Mouse (Mus musculus) hindbrain, embryonic 11.5 days (tissue): ENCODE measurements around the gene Ankar. TPM values are rescaled to one million over a fixed set of nuclear protein-coding genes. Genes with fewer than 3 reads are reported as not detected.

Experiments
- ATAC-seq: fragments of 200-750 bp; cut with Nextera tagmentation; 2 replicates; pipeline ENCODE4 v1.8.0; 2017; ENCODE audit warnings: mild to moderate bottlenecking, moderate TSS enrichment, moderate library complexity; ENCODE audit not compliant: low FRiP score
- DNase-seq: peaks from one replicate; pipeline ENCODE4 v3.0.0-alpha.2; 2015; ENCODE audit warnings: low spot score
- H3K27ac ChIP-seq: fragments of 300-500 bp; sonication (generic); 2 replicates; pipeline ENCODE4 v1.5.1; 2014; ENCODE audit warnings: mild to moderate bottlenecking, low read depth, low read length
- H3K27me3 ChIP-seq: fragments of 300-500 bp; sonication (generic); 2 replicates; pipeline ENCODE4 v1.6.1; 2014; ENCODE audit warnings: mild to moderate bottlenecking, low read length, moderate library complexity, mixed read lengths; ENCODE audit not compliant: control insufficient read depth, insufficient read depth
- H3K36me3 ChIP-seq: fragments of 300-500 bp; sonication (generic); 2 replicates; pipeline ENCODE4 v1.6.1; 2014; ENCODE audit warnings: mild to moderate bottlenecking, low read length, moderate library complexity, mixed read lengths; ENCODE audit not compliant: control insufficient read depth, insufficient read depth
- H3K4me1 ChIP-seq: fragments of 300-500 bp; sonication (generic); replicated peaks from 2 replicates; pipeline ENCODE4 v1.6.1; 2014; ENCODE audit warnings: low read length, mixed read lengths; ENCODE audit not compliant: control insufficient read depth, insufficient read depth
- H3K4me2 ChIP-seq: fragments of 300-500 bp; sonication (generic); replicated peaks from 2 replicates; pipeline ENCODE4 v1.6.1; 2014; ENCODE audit warnings: mild to moderate bottlenecking, low read depth, low read length
- H3K4me3 ChIP-seq: fragments of 300-500 bp; sonication (generic); 2 replicates; pipeline ENCODE4 v1.5.1; 2014; ENCODE audit warnings: low read depth, low read length
- H3K9ac ChIP-seq: fragments of 300-500 bp; sonication (generic); 2 replicates; pipeline ENCODE4 v1.6.1; 2014; ENCODE audit warnings: low read depth, low read length
- H3K9me3 ChIP-seq: fragments of 300-500 bp; sonication (generic); 2 replicates; pipeline ENCODE4 v1.6.1; 2016; ENCODE audit warnings: low read length; ENCODE audit not compliant: control insufficient read depth
- WGBS: fragments of 180-500 bp; shearing (Covaris S2); extraction: QIAGEN DNeasy Blood & Tissue Kit; methylation state at CpG from one replicate; pipeline ENCODE4 v1.1.7; 2014; 5-methylcytosine and 5-hydroxymethylcytosine counted together
- polyA plus RNA-seq: library from polyadenylated mRNA; unstranded; fragments of >200 nt; fragmentation: Nextera tagmentation; extraction: Ambion mirVana; gene quantifications from 2 replicates; pipeline ENCODE4 v1.2.1, GENCODE M21; 2014

Ankar gene
- polyA plus RNA-seq, 1 experiment from 2014 or later: 0.05 TPM

- H3K4me2 ChIP-seq: no peak overlapping the region
- no peaks in the 10 kb centered on the region for H3K9me3 ChIP-seq
- H3K4me3 ChIP-seq: no peak overlapping the region
- no peak overlapping the region for H3K27ac ChIP-seq
- H3K36me3 ChIP-seq: peaks cover 6% of the 10 kb centered on the region; the same call in 1 of the 2 replicates
- ATAC-seq: no peak
- no peak overlapping the region for H3K9ac ChIP-seq
- H3K4me1 ChIP-seq: peaks cover 3% of the 10 kb centered on the region; the same call in 1 of the 2 replicates
- no peak for DNase-seq
- no peaks in the 10 kb centered on the region for H3K27me3 ChIP-seq
- 63% methylated on average over 2 of the region's 2 CpGs for WGBS
Measured at GRCm38 (mm10) chr1:72716421-72716820, 16.0 kb upstream of the Ankar start.

DNA sequence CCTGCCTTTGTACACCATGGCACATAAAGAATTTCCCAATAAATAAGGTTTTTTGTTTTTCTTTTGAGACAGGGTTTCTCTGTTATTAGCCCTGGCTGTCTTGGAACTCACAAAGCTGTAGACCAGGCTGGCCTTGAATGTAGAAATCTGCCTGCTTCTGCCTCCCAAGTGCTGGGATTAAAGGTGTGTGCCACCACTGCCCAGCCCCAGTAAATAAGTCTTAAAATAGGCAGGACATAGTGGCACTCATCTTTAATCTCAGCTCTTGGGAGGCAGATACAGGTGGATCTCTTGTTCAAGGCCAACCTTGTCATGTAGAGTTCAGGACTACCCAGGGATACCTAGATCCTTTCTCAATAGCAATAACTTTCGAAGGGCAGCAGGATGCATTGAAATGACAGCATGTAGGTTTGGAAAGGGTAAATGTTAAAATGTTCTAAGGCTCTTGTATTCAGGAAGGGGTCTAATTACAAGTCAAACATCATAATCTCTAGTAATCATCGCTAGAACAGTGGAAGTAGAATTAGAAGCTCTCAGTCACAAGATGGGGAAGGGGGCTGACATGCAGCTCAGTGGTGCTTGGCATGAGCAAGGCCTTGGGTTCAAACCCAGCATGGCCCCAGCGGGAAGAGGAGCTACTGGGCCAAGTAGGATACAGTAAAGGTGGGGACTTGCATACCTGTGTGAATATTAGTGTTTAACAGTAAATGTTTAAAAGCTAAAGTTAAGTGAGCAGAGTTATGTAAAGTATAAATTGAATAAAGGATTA, 15.4 kb upstream of the Ankar start:
- ATAC-seq (no peak), DNase-seq (no peak)
- 89% methylated on average over 3 of the region's 3 CpGs for WGBS
- H3K4me3 ChIP-seq: no peak overlapping the region
- H3K4me1 ChIP-seq: peaks cover 3% of the 10 kb centered on the region; the same call in 1 of the 2 replicates
- H3K4me2 ChIP-seq: no peak overlapping the region
- no peak overlapping the region for H3K9ac ChIP-seq
- no peaks in the 10 kb centered on the region for H3K9me3 ChIP-seq
- H3K27ac ChIP-seq: no peak overlapping the region
- no peaks in the 10 kb centered on the region for H3K27me3 ChIP-seq
- H3K36me3 ChIP-seq: peaks cover 6% of the 10 kb centered on the region; the same call in 1 of the 2 replicates

GRCm38 (mm10) chr1:72715065-72715464, 14.7 kb upstream of the Ankar start:
- Histone ChIP-seq H3K4me3 (no peak overlapping the region), H3K9ac (no peak overlapping the region), H3K4me2 (no peak overlapping the region), H3K4me1 (no peaks in the 10 kb centered on the region; the same call in 1 of the 2 replicates), H3K36me3 (peaks cover 6% of the 10 kb centered on the region; the same call in 1 of the 2 replicates), H3K27me3 (no peaks in the 10 kb centered on the region), H3K27ac (no peak overlapping the region), H3K9me3 (no peaks in the 10 kb centered on the region)
- no peak for ATAC-seq
- no peak for DNase-seq
- 91% methylated on average over 1 of the region's 1 CpGs for WGBS

GRCm38 (mm10) chr1:72714547-72714946, 14.2 kb upstream of the Ankar start:
- Histone ChIP-seq H3K9me3 (no peaks in the 10 kb centered on the region), H3K4me2 (no peak overlapping the region), H3K4me3 (no peak overlapping the region), H3K27ac (no peak overlapping the region), H3K4me1 (no peaks in the 10 kb centered on the region; the same call in 1 of the 2 replicates), H3K9ac (no peak overlapping the region), H3K36me3 (peaks cover 6% of the 10 kb centered on the region; the same call in 1 of the 2 replicates), H3K27me3 (no peaks in the 10 kb centered on the region)
- 80% methylated on average over 4 of the region's 4 CpGs for WGBS
- DNase-seq (no peak), ATAC-seq (no peak)

DNA sequence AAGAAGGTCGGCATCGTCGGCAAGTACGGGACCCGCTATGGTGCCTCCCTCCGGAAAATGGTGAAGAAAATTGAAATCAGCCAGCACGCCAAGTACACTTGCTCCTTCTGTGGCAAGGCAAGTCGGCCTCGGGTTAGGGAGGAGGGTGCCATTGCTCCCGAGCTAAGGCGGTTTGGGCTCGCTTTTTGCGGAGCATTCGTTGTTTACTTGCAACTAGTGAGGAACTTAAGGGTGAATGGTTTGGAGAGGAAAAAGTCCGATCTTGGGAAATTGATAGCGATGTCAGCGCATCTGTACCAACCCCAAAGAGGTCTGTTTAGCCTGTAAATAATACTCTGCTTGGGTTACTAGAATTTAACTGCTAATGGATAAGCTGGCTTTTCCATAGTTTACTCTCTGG, 11.3 kb upstream of the Ankar start:
- ATAC-seq (no peak), DNase-seq (no peak)
- H3K4me1 ChIP-seq: no peaks in the 10 kb centered on the region; the same call in 1 of the 2 replicates
- H3K4me3 ChIP-seq: peak overlapping the region; percentile 80
- H3K27me3 ChIP-seq: no peaks in the 10 kb centered on the region
- peak overlapping the region; percentile 76 for H3K27ac ChIP-seq
- H3K9me3 ChIP-seq: no peaks in the 10 kb centered on the region
- peaks cover 6% of the 10 kb centered on the region; the same call in 1 of the 2 replicates for H3K36me3 ChIP-seq
- peak overlapping the region; percentile 91 for H3K9ac ChIP-seq
- under 1% methylated on average over 17 of the region's 17 CpGs for WGBS
- H3K4me2 ChIP-seq: peak overlapping the region; percentile 71

DNA sequence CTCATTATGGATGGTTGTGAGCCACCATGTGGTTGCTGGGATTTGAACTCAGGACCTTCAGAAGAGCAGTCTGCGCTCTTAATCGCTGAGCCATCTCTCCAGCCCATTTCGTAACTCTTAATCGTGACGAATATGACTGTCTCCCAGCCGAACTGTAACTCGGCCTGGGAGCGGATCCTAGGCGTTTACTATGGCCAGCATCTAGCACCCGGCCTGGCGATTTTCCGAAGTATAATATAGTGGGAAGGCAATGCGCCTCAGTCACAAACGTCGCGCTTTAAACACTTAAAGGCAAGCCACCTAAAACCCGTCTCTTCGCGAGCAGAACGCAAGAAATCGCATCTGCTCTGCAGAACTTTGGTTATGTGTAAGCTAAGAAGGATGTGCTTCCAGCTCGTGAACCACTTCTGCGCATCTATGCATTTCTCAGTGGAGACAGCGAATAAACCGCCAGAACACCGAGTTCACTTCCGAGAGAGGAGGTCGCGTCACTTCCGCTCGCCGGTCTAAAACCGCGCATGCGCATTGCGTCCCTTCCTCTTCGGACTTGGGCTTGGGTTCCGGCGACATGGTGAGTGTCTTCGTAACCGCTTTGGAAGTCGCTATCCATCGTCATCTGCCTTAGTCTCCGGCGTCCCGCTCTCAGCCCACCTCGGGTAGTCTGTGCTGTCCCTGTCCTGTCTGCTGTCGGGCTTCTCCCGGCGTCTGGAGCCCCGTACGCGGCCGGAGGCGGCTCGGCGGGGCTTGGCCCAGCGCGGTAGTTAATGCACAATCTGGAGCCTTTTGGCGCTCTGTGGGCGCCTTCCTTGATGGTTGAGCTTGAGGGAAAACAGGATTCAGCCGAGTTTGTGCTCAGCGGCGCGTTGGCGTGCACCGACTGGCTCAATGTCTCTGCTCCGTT, 10.6 kb upstream of the Ankar start, which contains the start of gene Rpl37a:
Rpl37a (plus strand) TSS at position 538 of the 901 bp plus-strand sequence.
- DNase-seq: peak; percentile 99
- H3K27ac ChIP-seq: peak within 1 kb of the TSS; percentile 76
- no peaks in the 10 kb centered on the region for H3K9me3 ChIP-seq
- peak within 1 kb of the TSS; percentile 71 for H3K4me2 ChIP-seq
- peak within 1 kb of the TSS; percentile 91 for H3K9ac ChIP-seq
- WGBS: 4% methylated on average over 68 of the region's 68 CpGs
- peak within 1 kb of the TSS; percentile 80 for H3K4me3 ChIP-seq
- peaks cover 6% of the 10 kb centered on the region; the same call in 1 of the 2 replicates for H3K36me3 ChIP-seq
- no peaks in the 10 kb centered on the region for H3K27me3 ChIP-seq
- H3K4me1 ChIP-seq: no peaks in the 10 kb centered on the region; the same call in 1 of the 2 replicates
- peak; percentile 91 for ATAC-seq

DNA sequence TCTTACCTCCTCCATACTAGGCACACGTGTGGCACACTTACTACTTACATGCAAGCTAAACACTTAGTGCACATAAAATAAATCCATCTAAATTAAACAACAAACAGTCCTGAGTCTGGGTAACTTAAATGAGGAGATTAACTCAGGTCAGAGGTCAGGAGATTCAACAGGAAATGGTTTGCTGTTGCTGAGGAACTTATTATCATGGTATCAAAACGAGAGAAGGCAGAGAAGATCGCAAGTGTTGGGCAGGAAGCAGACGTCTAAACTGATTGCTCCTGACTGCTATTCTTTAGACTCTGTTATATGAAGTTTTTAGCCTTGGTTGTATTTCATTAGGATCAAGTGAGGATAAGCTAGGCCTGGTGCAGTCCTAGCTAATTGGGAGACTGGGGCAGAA, 7.1 kb upstream of the Ankar start:
- Histone ChIP-seq H3K27ac (no peak overlapping the region), H3K36me3 (no peaks in the 10 kb centered on the region), H3K4me3 (no peak overlapping the region), H3K9ac (no peak overlapping the region), H3K9me3 (no peaks in the 10 kb centered on the region), H3K4me1 (no peaks in the 10 kb centered on the region), H3K4me2 (no peak overlapping the region), H3K27me3 (no peaks in the 10 kb centered on the region)
- DNase-seq (no peak), ATAC-seq (no peak)
- WGBS: 75% methylated on average over 4 of the region's 4 CpGs

DNA sequence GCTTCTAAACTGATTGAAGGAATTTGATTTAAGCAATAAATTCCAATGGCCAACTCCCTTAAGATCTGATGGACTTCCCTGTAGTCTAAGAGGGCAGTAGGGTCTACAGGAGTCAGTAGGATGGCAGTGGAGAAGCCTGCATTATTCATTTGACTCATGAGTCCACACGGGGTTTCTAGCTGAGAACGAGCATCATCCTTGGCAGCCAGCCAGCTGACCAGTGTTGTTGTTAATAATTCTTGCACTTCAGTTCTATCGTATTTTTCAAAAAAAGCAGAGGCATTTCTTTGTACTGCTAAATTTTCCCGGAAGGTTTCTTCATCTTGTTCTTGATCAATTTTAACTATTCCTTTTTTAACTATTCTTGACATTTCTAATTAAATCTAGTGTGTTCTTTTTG, 1.7 kb downstream of the Ankar start:
- H3K9ac ChIP-seq: no peak overlapping the region
- no peaks in the 10 kb centered on the region for H3K27me3 ChIP-seq
- no peak overlapping the region for H3K4me3 ChIP-seq
- WGBS: 79% methylated on average over 4 of the region's 4 CpGs
- no peak for DNase-seq
- no peak for ATAC-seq
- no peak overlapping the region for H3K27ac ChIP-seq
- H3K4me2 ChIP-seq: no peak overlapping the region
- no peaks in the 10 kb centered on the region for H3K9me3 ChIP-seq
- no peaks in the 10 kb centered on the region for H3K4me1 ChIP-seq
- no peaks in the 10 kb centered on the region for H3K36me3 ChIP-seq
